Mouse (Mus musculus): ENCODE results near the gene Fktn.

- TF ChIP-seq EP300 (IDR thresholded peaks at IDR 0.05; ENCODE audit: low read depth) (no peak), CTCF (IDR thresholded peaks at IDR 0.05; ENCODE audit: low read depth) (no peak)
These were observed 60.1 kb downstream of the Fktn start for GRCm38 (mm10) chr4:53773911-53774310.
